Mouse (Mus musculus) intestine, embryonic 15.5 days (tissue): ENCODE data around the gene Hnrnpdl. TPM values are rescaled to one million over a fixed set of nuclear protein-coding genes. Genes with fewer than 3 reads are reported as not detected.

ENCODE experiments used
- ATAC-seq: fragments of 200-750 bp; cut with Nextera tagmentation; 2 replicates; pipeline ENCODE4 v1.8.0; 2017; ENCODE audit warnings: moderate TSS enrichment, moderate library complexity
- H3K27ac ChIP-seq: fragments of 300-500 bp; sonication (generic); 2 replicates; pipeline ENCODE4 v1.5.1; 2015; ENCODE audit warnings: mild to moderate bottlenecking, inconsistent platforms
- H3K27me3 ChIP-seq: fragments of 300-500 bp; sonication (generic); replicated peaks from 2 replicates; pipeline ENCODE4 v1.6.1; 2015; ENCODE audit warnings: inconsistent platforms
- H3K36me3 ChIP-seq: fragments of 300-500 bp; sonication (generic); 2 replicates; pipeline ENCODE4 v1.6.1; 2015; ENCODE audit warnings: inconsistent platforms
- H3K4me1 ChIP-seq: fragments of 300-500 bp; sonication (generic); replicated peaks from 2 replicates; pipeline ENCODE4 v1.6.1; 2015; ENCODE audit warnings: inconsistent platforms
- H3K4me2 ChIP-seq: fragments of 300-500 bp; sonication (generic); replicated peaks from 2 replicates; pipeline ENCODE4 v1.6.1; 2015; ENCODE audit warnings: mild to moderate bottlenecking, inconsistent platforms
- H3K4me3 ChIP-seq: fragments of 300-500 bp; sonication (generic); replicated peaks from 2 replicates; pipeline ENCODE4 v1.5.1; 2015; ENCODE audit warnings: inconsistent platforms
- H3K9ac ChIP-seq: fragments of 300-500 bp; sonication (generic); 2 replicates; pipeline ENCODE4 v1.6.1; 2015; ENCODE audit warnings: inconsistent platforms
- H3K9me3 ChIP-seq: fragments of 300-500 bp; sonication (generic); 2 replicates; pipeline ENCODE4 v1.6.1; 2016; ENCODE audit warnings: inconsistent platforms
- WGBS: fragments of 180-500 bp; shearing (Covaris S2); methylation state at CpG from one replicate; pipeline ENCODE4 v1.1.7; 2015; 5-methylcytosine and 5-hydroxymethylcytosine counted together
- polyA plus RNA-seq: library from polyadenylated mRNA; unstranded; fragments of >200 nt; fragmentation: Nextera tagmentation; extraction: Ambion mirVana; gene quantifications from 2 replicates; pipeline ENCODE4 v1.2.1, GENCODE M21; 2015

Gene Hnrnpdl
- polyA plus RNA-seq, 1 experiment from 2014 or later = 132 TPM

GRCm38 (mm10) chr5:100024868-100025267, 14.6 kb downstream of the Hnrnpdl start:
- H3K4me2 ChIP-seq = no peak overlapping the region
- H3K27me3 ChIP-seq = no peaks in the 10 kb centered on the region
- H3K27ac ChIP-seq = no peak overlapping the region
- 0 out of 2 replicates have a peak, but pooled peaks cover under 1% of the 10 kb centered on the region for H3K4me1 ChIP-seq
- H3K9ac ChIP-seq = no peak overlapping the region
- peak; percentile 48; the same call in 1 of the 2 replicates for ATAC-seq
- WGBS = 48% methylated on average over 1 of the region's 1 CpGs
- H3K36me3 ChIP-seq = no peaks in the 10 kb centered on the region
- H3K4me3 ChIP-seq = no peak overlapping the region
- H3K9me3 ChIP-seq = no peaks in the 10 kb centered on the region

GRCm38 (mm10) chr5:100024403-100024802, 15.1 kb downstream of the Hnrnpdl start:
- ATAC-seq = no peak
- WGBS = 74% methylated on average over 5 of the region's 5 CpGs
- no peak overlapping the region for H3K9ac ChIP-seq

GRCm38 (mm10) chr5:100020089-100020488, 19.4 kb downstream of the Hnrnpdl start:
- no peak overlapping the region for H3K9ac ChIP-seq
- no peak for ATAC-seq
- no peaks in the 10 kb centered on the region for H3K27me3 ChIP-seq
- H3K4me1 ChIP-seq = no peaks in the 10 kb centered on the region
- no peak overlapping the region for H3K27ac ChIP-seq
- H3K9me3 ChIP-seq = no peaks in the 10 kb centered on the region
- no peaks in the 10 kb centered on the region for H3K36me3 ChIP-seq
- no peak overlapping the region for H3K4me2 ChIP-seq
- H3K4me3 ChIP-seq = no peak overlapping the region

More at GRCm38 (mm10) chr5:100024403-100024802, 15.1 kb downstream of the Hnrnpdl start:
- no peaks in the 10 kb centered on the region for H3K27me3 ChIP-seq
- H3K36me3 ChIP-seq = no peaks in the 10 kb centered on the region
- H3K4me1 ChIP-seq = no peaks in the 10 kb centered on the region
- no peak overlapping the region for H3K27ac ChIP-seq
- no peak overlapping the region for H3K4me3 ChIP-seq
- no peak overlapping the region for H3K4me2 ChIP-seq
- H3K9me3 ChIP-seq = no peaks in the 10 kb centered on the region

GRCm38 (mm10) chr5:100012599-100012998, 26.9 kb downstream of the Hnrnpdl start:
- H3K27me3 ChIP-seq = no peaks in the 10 kb centered on the region
- ATAC-seq = no peak
- no peak overlapping the region for H3K4me2 ChIP-seq
- H3K27ac ChIP-seq = no peak overlapping the region
- H3K4me3 ChIP-seq = no peak overlapping the region
- no peak overlapping the region for H3K9ac ChIP-seq
- no peaks in the 10 kb centered on the region for H3K4me1 ChIP-seq
- H3K36me3 ChIP-seq = no peaks in the 10 kb centered on the region
- 84% methylated on average over 9 of the region's 9 CpGs for WGBS
- H3K9me3 ChIP-seq = no peaks in the 10 kb centered on the region

- H3K27ac ChIP-seq = no peak overlapping the region
- no peak overlapping the region for H3K4me2 ChIP-seq
- no peaks in the 10 kb centered on the region for H3K27me3 ChIP-seq
- WGBS = 58% methylated on average over 3 of the region's 3 CpGs
- 0 out of 2 replicates have a peak, but pooled peaks cover 4% of the 10 kb centered on the region for H3K4me1 ChIP-seq
- H3K4me3 ChIP-seq = no peak overlapping the region
- no peaks in the 10 kb centered on the region for H3K36me3 ChIP-seq
- no peak overlapping the region for H3K9ac ChIP-seq
- no peaks in the 10 kb centered on the region for H3K9me3 ChIP-seq
- ATAC-seq = no peak
Measured at GRCm38 (mm10) chr5:100008485-100008884, 31.0 kb downstream of the Hnrnpdl start.

- no peaks in the 10 kb centered on the region for H3K36me3 ChIP-seq
- H3K9ac ChIP-seq = no peak overlapping the region
- 84% methylated on average over 4 of the region's 4 CpGs for WGBS
- H3K27ac ChIP-seq = no peak overlapping the region
- H3K27me3 ChIP-seq = no peaks in the 10 kb centered on the region
- H3K4me1 ChIP-seq = 0 out of 2 replicates have a peak, but pooled peaks cover 4% of the 10 kb centered on the region
- ATAC-seq = no peak
- no peak overlapping the region for H3K4me3 ChIP-seq
- no peak overlapping the region for H3K4me2 ChIP-seq
- no peaks in the 10 kb centered on the region for H3K9me3 ChIP-seq
Measured at GRCm38 (mm10) chr5:100007040-100007375, 32.5 kb downstream of the Hnrnpdl start.

GRCm38 (mm10) chr5:100006324-100007039, 33.0 kb downstream of the Hnrnpdl start:
- Histone ChIP-seq H3K4me3 (no peak overlapping the region), H3K9ac (no peak overlapping the region), H3K9me3 (no peaks in the 10 kb centered on the region), H3K27ac (peak overlapping the region; percentile 73), H3K36me3 (no peaks in the 10 kb centered on the region), H3K4me2 (0 out of 2 replicates have a peak overlapping the region, but pooled peaks have one; percentile 15), H3K4me1 (0 out of 2 replicates have a peak, but pooled peaks cover 4% of the 10 kb centered on the region), H3K27me3 (no peaks in the 10 kb centered on the region)
- peak; percentile 90 for ATAC-seq
- WGBS = 58% methylated on average over 4 of the region's 4 CpGs

GRCm38 (mm10) chr5:100005896-100006295, 33.6 kb downstream of the Hnrnpdl start:
- peak overlapping the region; percentile 15; the same call in 1 of the 2 replicates for H3K4me2 ChIP-seq

GRCm38 (mm10) chr5:100005431-100005830, 34.0 kb downstream of the Hnrnpdl start:
- ATAC-seq = peak; percentile 63
- H3K27ac ChIP-seq = peak overlapping the region; percentile 73; the same call in 1 of the 2 replicates

More at GRCm38 (mm10) chr5:100005896-100006295, 33.6 kb downstream of the Hnrnpdl start:
- WGBS = 80% methylated on average over 6 of the region's 6 CpGs
- peak; percentile 50 for ATAC-seq
- peaks cover 5% of the 10 kb centered on the region for H3K4me1 ChIP-seq
- H3K9me3 ChIP-seq = no peaks in the 10 kb centered on the region
- no peak overlapping the region for H3K9ac ChIP-seq
- peak overlapping the region; percentile 73 for H3K27ac ChIP-seq
- H3K4me3 ChIP-seq = no peak overlapping the region
- H3K27me3 ChIP-seq = no peaks in the 10 kb centered on the region
- no peaks in the 10 kb centered on the region for H3K36me3 ChIP-seq

GRCm38 (mm10) chr5:100003895-100004294, 35.6 kb downstream of the Hnrnpdl start:
- H3K9me3 ChIP-seq = no peaks in the 10 kb centered on the region
- H3K9ac ChIP-seq = no peak overlapping the region
- H3K36me3 ChIP-seq = no peaks in the 10 kb centered on the region
- no peak overlapping the region for H3K4me2 ChIP-seq
- no peak overlapping the region for H3K27ac ChIP-seq
- H3K4me1 ChIP-seq = peaks cover 7% of the 10 kb centered on the region
- WGBS = 81% methylated on average over 4 of the region's 4 CpGs
- ATAC-seq = no peak
- no peak overlapping the region for H3K4me3 ChIP-seq
- no peaks in the 10 kb centered on the region for H3K27me3 ChIP-seq

More at GRCm38 (mm10) chr5:100005431-100005830, 34.0 kb downstream of the Hnrnpdl start:
- WGBS = 57% methylated on average over 3 of the region's 3 CpGs
- Histone ChIP-seq H3K36me3 (no peaks in the 10 kb centered on the region), H3K9ac (no peak overlapping the region), H3K4me2 (peak overlapping the region; percentile 15; the same call in 1 of the 2 replicates), H3K9me3 (no peaks in the 10 kb centered on the region), H3K4me1 (peaks cover 7% of the 10 kb centered on the region), H3K4me3 (no peak overlapping the region), H3K27me3 (no peaks in the 10 kb centered on the region)

- H3K4me2 ChIP-seq = no peak overlapping the region
- H3K4me1 ChIP-seq = peaks cover 4% of the 10 kb centered on the region
- 0 out of 2 replicates have a peak overlapping the region, but pooled peaks have one; percentile 5 for H3K9ac ChIP-seq
- 41% methylated on average over 8 of the region's 8 CpGs for WGBS
- H3K4me3 ChIP-seq = no peak overlapping the region
- no peaks in the 10 kb centered on the region for H3K27me3 ChIP-seq
- 0 out of 2 replicates have a peak, but pooled peaks have one; percentile 36 for ATAC-seq
- H3K36me3 ChIP-seq = no peaks in the 10 kb centered on the region
- H3K27ac ChIP-seq = no peak overlapping the region
- no peaks in the 10 kb centered on the region for H3K9me3 ChIP-seq
Measured at GRCm38 (mm10) chr5:100000500-100000899, 39.0 kb downstream of the Hnrnpdl start.

GRCm38 (mm10) chr5:100000048-100000447, 39.4 kb downstream of the Hnrnpdl start:
- H3K9me3 ChIP-seq = no peaks in the 10 kb centered on the region
- no peak overlapping the region for H3K27ac ChIP-seq
- no peak overlapping the region for H3K9ac ChIP-seq
- H3K27me3 ChIP-seq = no peaks in the 10 kb centered on the region
- ATAC-seq = no peak
- peaks cover 3% of the 10 kb centered on the region for H3K4me1 ChIP-seq
- 74% methylated on average over 7 of the region's 7 CpGs for WGBS
- H3K4me2 ChIP-seq = no peak overlapping the region
- H3K36me3 ChIP-seq = no peaks in the 10 kb centered on the region
- H3K4me3 ChIP-seq = no peak overlapping the region

- H3K4me1 ChIP-seq = no peaks in the 10 kb centered on the region
- H3K27me3 ChIP-seq = no peaks in the 10 kb centered on the region
- 88% methylated on average over 3 of the region's 3 CpGs for WGBS
- H3K9me3 ChIP-seq = no peaks in the 10 kb centered on the region
- H3K9ac ChIP-seq = no peak overlapping the region
- no peaks in the 10 kb centered on the region for H3K36me3 ChIP-seq
- no peak overlapping the region for H3K4me3 ChIP-seq
- H3K4me2 ChIP-seq = no peak overlapping the region
- ATAC-seq = no peak
- no peak overlapping the region for H3K27ac ChIP-seq
Measured at GRCm38 (mm10) chr5:99994680-99995079, 44.8 kb downstream of the Hnrnpdl start.
